In genomic region chr3:115575371-115575770, GRCm38 (mm10) we compare ENCODE assay signal across 15 mouse cellular contexts.
"Had no signal": no experiment of that assay in that cellular context is flagged by ENCODE, and none has a peak within 500 bp of the region (broad histone marks: within the 10 kb centered on the region; RNA-seq: fewer than 3 reads in every experiment).

No protein-coding gene starts in this region.

- H3K4me2 ChIP-seq: neural tube, embryonic 15.5 days; stomach, embryonic 15.5 days had no signal

- H3K27me3 ChIP-seq: neural tube, embryonic 15.5 days; stomach, embryonic 15.5 days had no signal

- H3K9me3 ChIP-seq: neural tube, embryonic 15.5 days; stomach, embryonic 15.5 days had no signal

- H3K9ac ChIP-seq: neural tube, embryonic 15.5 days; stomach, embryonic 15.5 days had no signal

- DNase-seq: retina, postnatal 1 day; right cerebral cortex, adult 18-20 months; right cerebral cortex, postnatal 14 days; right cerebral cortex, postnatal 25 days; right cerebral cortex, postnatal 4 days; spleen, adult 18-20 months; thymus, adult 18-20 months; thymus, adult 2 months; thymus, postnatal 14 days; thymus, postnatal 25 days; thymus, postnatal 36 days; thymus, postnatal 4 days had no signal

- H3K4me1 ChIP-seq: stomach, embryonic 15.5 days had no signal

- H3K36me3 ChIP-seq: neural tube, embryonic 15.5 days; stomach, embryonic 15.5 days had no signal

- H3K27ac ChIP-seq: neural tube, embryonic 15.5 days; stomach, embryonic 15.5 days; stomach, postnatal 0 days had no signal

- H3K4me3 ChIP-seq: neural tube, embryonic 15.5 days; stomach, embryonic 15.5 days had no signal
